Mouse (Mus musculus) regulatory T cell (primary cell): ENCODE data around the gene Gpd2.

ENCODE experiments used
- in situ Hi-C: fragments of 300-600 bp; cut with MboI, MseI; formaldehyde crosslinking; loops from one replicate; pipeline ENCODE4 v1.15.1; 2025; ENCODE audit warnings: high pct_unique_total_duplicates

Gene Gpd2

DNA sequence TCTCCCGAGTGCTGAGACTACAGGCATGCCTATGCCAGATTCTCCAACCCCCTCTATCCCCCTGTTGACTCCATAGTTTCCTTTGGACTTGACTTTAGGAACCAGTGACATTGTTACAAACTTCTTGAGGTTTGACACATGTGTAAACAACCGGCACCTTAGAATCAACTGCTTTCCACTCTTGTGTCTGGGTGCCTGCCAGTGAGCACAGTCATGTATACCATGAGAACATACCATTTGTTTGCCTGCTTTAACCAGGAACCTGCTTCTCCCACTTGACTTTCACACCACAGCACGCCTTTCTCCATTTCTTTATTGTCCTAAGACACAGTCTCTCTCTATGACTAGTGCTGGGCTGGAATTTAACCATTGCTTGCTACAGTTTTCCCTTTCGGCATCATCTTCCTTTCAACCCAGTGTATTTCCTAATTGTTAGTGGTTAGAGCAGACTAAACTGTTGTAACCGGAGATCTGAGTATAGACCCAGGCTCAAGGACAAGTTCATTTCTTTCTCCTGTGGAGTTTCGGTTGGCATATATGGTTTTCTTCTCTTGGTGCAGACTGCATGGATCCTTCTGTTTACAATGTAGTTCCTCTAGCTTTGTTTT is 8.4 kb downstream of the Gpd2 start:
- in situ Hi-C loops, result loop anchor here (25.0 kb wide), 1 partner anchor 1316 kb away; the partner anchor contains the start of genes Acvr1 and Upp2

DNA sequence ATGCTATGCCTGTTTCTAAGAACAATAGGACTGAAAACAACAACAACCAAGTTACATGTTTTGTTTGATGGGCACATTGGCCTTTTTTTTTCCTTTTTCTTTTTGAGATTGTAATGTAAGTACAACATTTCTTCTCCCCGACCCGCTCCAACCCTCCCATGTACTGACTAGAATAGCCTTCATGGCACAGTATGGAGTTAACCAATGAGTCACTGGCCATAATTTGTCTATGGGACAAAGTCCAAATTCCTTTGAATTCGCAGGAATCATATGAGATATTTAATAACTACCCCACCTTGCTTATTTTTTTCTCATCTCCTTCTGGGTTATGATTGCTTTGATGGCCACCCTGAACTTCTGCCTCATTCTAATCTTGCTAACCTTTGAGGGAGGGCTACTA is 12.7 kb downstream of the Gpd2 start:
- in situ Hi-C loops, result no loop called here

DNA sequence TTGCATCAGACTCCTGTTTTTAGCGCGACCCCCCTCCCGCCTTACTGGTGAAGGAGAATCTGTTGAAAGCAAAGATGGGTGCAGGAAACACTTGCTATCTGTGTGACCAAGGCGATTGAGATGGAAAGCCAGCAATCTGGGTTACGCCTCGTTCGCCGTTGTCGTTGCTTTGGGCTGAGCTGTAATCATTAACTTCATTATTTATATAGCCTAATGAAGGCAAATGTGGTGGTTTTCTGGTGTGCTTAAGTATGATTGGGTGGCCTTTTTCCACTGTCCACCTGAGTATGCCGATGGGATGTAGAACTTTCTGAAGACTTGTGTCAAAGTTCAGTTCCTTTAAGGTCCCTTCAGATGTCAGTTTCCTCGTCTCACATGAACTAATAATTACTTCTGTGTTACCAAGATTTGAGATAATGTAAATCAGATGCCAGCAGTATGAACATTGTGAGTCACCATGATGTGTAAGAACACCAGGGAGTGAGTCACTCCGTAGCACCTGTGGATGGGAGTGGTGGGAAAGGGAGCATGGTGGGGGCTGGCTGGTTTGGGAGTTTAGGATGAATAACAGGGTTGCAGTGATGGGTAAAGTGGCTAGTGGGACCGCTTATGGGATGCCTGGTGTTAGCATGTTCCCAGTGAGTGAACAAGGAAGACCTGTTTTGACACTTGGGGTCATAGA is 14.3 kb downstream of the Gpd2 start:
- in situ Hi-C loops, result no loop called here

DNA sequence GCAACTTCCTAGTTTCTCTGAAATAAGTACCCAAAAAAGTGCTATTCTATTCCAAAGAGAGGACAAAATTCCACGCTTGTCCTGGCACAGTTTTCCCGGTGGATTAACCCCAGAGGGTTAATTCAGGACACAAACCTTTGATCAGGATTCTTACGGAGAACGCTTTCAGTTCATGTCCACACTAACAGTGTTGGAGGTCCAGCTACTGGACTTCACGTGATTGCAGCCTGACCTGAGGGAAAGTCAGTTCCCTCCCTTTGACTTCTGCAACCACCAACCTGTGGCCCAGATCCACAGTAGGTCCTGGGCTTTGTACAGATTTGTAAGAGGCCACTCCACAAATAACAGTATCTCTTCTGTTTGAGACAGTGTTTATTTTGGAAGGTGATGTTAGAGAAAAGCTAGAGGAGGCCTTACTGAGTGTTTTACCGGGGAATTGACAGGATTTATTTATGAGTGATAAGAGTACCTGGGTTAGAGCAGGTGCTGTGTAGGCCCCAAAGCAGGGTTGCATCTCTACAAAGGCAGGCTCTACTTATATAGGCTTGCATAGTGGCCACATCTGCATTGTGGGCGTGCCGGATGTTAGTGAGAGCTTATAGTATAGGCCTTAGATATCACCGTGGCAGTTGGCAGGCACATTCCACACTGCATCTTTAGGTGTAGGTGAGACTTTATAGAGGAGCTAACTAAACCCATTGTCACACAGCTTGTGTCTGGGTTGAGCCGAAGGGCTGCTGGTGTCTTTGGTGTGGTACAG is 15.3 kb downstream of the Gpd2 start:
- in situ Hi-C loops, result no loop called here

DNA sequence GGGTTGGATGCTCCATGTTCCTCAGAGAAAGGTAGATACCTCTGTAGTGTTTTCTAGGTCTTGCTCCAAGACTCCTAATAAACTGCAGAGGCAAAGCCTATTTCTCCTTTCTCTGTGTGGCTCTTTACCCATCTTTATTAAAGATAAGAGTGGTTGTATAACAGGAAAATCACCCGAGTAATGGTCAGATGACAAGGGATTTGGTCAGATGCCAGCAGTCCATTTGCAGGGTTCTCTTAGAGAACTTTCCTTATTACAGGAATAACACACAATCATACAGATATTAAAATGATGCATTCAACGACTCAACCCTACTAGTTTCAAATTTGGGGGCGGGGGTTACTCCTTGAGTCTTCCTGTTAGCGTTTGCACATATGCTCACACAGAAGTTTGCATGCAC is 16.8 kb downstream of the Gpd2 start:
- in situ Hi-C loops, result no loop called here

DNA sequence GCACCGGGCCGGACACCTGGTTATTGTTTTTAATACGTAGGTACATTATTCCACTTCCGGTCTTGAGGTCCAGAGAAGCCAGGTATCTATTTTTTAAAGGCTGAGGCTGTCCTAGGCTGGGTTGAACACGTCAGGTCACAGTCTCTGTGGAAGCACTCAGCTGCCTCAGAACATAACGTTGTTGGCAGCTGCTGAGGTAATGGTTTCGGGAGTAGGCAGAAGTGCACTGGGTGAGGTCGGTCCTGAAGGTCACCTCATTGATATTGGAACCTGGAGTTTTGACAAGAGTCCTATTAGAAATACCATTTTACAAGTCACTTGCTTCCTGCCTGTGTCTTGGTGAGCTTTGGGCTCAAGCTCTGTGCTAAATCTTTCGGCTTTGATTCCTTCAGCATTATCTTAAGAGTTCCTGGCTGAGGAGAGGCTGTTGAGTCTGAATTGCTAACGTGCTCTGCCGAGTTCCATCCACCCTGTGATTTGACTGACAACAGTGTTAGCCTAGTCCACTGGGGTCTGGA is 17.8 kb downstream of the Gpd2 start:
- in situ Hi-C loops, result no loop called here

DNA sequence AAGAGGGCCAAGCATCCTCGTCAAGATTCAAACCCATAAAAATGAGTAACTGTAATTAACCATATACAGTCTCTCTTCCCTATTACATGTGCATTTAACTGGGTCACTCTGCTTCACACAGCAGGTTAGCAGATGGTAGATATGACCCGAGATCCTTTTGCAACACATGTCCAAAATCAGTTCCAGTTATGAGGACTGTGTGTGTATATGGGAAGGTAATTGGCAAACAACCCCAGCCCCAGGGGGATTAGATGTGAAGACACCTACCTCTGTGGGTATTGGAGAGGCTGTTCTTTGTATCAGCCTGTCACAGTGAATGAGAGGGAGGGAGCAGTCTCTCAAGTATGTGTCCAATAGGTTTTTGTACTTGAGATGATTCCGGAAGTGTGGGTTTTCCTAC is 18.4 kb downstream of the Gpd2 start:
- in situ Hi-C loops, result no loop called here

DNA sequence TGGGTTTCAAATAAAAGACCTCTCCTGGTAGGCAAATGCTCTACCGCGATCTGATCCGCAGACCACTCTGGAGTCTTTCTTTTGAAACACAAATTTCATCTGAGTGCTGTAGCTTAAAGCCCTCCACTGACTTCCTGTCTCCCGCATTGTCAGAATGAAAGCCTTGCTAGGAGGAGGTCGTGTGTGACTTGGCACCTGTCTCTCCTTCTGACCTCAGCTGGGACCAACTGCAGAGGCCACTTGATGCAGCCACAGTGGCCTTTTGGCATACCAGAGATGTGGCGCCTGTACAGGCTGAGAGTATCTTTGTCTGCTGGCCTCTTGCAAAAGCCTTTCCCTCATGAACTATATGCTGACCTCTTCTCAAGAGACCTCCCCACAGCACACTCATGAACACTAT is 19.0 kb downstream of the Gpd2 start:
- in situ Hi-C loops, result no loop called here

DNA sequence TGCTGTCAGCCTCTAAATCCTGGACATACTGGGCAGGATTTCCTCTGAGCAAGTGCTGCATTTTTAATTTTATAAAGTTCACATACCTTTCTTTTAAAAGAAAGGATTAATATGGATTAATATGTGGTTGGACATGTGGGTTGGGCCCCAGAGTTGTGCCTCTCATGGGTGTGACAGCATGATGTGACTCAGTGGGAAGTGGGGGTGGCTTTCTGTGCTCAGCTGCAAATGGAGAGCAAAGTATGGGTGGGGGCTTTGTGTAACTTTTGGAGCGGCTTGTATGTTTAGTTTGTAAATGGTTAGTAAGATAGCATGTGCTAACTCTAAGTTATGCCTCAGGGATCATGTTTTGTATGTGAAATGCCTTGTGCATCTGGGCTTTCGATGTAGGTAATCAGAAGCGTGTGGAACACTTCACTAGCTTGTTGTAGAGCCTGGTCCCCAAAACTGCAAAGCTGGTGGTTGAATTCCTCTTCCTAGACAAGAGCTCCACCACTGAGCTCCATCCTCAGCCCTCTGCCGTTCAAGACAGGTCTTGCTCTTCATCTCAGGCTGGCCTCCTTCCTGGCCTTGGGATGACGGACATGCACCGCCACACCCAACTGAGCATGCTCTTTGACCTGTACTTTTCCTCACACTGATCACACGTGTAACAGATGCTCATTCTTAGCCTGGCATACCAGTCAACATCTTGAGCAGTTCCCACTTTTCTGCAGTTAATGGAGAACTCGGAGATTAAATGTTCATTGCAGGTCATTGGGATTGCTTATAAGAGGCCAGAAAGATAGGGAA is 24.0 kb downstream of the Gpd2 start:
- in situ Hi-C loops, result no loop called here

DNA sequence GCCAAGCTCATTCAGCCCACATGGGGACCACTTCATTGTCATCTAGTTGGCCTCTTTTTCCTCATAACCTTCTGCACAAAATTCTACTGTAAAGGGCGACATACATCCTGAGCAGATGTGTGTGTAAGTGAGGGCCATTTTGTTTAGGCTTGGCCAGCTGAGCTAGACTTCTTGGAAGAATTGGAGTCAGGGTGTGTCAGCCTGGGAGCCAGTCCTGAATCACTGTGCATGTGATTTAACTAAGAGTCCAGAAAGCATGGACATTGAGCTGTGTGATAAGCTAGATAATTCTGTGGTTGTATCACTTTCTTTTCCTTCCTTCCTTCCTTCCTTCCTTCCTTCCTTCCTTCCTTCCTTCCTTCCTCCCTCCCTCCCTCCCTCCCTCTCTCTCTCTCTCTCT is 26.0 kb downstream of the Gpd2 start:
- in situ Hi-C loops, result no loop called here

DNA sequence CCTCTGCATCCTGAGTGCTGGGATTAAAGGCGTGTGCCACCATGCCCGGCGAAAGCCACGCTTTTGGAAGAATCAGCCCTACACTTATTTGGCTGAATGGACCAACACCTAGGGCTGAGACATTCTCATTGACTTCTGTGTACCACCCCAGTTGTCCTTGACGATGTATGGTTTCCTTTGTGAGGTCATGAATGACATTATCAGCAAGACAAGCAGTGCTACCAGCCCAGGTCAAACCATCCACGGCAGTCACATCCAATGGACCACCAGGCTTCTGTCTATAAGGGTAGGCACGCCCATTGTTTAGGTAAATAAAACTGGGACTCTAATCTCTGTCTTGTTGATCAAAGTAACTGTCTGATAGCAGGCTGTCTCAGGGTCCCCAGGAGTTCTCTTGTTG is 27.5 kb downstream of the Gpd2 start:
- in situ Hi-C loops, result no loop called here

DNA sequence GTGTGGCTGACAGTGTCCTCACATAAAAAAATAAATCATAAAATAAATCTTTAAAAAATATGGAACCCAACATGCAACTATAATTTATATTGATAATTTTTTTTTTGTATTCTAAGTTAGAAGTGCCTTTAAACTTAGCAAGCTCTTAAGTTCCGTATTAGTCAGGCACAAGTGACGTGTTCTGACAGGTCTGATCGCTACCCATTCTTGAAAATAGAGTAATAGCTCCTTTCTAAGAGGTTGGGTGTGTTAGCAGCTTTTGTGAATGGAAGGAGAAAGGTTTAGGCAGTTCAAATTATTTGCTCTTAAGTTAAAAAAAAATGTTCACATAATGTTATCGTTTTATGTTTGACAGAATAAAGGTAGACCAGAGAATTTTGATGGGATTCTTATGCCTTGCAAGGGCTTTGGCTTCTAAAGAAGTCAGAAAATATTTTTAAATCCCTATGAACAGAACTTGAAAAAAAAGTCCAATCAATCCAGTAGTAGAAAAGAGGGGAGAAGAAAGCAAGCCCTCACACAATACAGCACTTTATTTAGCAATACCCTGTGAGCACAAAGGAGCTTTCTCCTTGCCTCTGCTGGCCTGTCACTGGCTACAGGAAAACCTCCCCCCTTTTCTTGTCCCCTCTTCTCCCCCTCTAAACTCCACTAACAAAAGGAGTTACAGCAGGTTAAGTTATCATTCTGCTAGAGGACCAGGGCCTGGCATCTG is 29.4 kb downstream of the Gpd2 start:
- in situ Hi-C loops, result no loop called here

DNA sequence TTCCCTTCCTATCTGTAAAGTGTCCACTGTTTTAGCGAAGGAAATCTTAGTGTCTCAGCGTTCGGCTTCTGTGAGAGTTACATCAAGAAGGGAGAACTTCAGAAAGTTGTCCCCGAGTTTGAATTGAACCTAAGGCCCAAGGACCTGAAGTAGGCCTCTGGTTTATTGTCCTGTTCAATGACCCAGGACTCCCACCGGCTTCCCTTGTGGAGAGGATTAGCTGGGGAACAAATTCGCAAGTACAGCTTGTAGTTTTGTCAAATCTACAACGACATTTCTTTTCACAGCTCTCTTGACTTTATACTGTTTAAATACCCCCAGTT is 29.9 kb downstream of the Gpd2 start:
- in situ Hi-C loops, result no loop called here

DNA sequence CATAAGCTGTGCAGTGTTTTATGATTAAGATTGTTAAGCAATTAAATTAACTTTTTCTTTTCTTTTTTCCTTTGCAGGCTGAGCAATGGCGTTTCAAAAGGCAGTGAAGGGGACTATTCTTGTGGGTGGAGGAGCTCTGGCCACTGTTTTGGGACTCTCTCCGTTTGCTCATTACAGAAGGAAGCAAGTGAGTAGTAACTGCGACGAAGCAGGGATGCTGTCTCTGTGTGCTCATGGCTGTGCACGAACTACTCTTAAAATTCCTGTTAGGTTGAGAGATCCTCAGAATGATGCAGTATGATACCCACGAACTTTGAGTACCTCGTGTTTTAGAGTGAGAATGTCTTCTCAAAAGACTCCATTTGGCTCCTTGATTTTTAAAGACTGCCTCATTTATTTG is 30.5 kb downstream of the Gpd2 start:
- in situ Hi-C loops, result no loop called here

DNA sequence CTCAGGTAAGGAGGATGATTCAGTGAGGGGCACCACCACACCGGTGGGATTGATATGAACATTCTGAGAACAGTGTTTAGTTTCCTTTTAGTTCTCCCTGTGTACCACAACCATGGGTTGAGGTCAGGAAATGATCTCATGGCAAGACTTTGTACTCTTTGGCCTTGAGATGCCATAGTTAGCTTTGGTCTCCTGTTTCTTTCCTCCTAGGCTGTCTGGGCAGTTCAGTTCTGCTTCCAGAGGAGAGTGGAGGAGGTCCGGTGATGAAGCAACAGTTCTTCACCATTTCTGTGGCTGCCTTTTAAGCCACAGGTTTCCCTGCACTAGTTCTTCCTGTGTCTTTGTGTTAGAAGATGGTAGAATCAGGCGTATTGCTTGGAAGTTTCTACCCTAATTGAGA is 31.4 kb downstream of the Gpd2 start:
- in situ Hi-C loops, result no loop called here

DNA sequence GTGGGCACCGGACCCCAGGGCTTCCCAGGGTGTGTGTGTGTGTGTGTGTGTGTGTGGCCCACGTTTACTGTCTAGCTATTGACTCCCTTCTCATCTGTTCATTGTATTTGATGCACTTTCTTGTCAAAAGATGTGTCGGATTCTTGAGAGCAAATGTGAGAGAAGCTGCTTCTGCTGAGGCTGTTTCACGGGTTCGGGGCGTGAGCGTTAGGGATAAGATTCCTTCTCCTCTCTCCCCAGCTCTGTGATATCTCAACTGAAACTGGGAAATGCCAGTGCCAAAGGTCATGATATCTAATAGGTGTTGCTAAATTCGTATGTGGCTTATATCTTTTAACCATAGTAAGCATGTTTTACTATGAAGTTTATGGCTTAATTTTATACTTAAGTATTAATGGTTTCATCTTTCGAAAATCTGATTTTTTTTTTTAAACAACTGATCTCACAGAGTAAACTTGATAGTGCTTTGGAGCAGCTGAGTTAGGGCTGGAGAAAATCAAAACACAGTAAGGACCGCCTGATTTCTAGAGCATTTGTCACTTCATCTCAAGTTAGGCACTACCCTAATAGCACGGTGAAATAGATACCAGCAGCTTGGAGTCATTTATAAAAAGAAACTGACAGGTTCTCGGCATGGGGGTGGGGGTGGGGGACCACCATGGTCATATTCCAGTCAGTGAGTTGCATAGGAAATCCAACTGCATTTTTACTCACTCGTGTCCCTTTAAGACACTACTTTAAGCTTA is 32.4 kb downstream of the Gpd2 start:
- in situ Hi-C loops, result no loop called here

DNA sequence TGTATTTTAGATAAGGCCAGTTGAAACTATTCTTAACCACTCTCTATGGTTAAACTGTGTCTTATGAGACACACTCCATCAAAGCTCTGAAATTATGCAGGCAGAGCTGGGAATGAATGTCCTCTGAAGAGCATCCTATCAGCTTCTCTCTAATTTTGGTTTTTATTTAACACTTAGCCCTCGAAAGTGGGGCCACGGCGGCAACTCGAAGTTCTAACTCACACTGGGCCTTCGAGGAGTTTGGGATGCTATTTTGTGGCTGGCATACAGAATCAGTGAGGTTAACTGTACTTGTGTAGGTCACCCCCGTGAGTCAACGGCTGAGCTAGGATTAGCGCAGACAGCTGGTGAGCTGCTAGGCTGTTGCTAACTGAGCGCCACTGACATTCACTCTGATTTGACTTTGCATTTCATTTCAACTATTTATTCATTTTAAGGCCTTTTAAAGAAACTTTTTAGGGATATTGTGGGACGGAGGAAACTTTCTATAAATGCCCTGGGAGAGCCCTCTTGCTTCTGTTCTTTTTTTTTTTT is 42.8 kb downstream of the Gpd2 start:
- in situ Hi-C loops, result no loop called here

DNA sequence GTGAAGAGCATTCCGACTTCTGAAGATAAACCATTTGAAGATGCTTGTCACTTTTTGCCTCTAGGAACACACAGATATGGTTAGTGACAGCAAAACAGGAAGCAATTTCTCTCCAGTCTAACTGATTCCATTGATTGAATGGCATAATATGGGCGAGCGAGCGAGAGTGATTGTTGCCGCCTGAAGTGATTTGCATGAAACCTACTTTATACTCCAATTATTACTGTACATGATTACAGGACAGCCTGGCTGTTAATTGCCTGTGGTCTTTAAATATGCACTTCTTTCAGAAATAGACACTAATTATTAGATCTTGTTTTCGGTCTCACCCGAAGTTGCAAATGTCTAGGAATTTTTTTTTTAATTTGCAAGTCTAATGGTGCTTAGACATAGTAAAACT is 46.4 kb downstream of the Gpd2 start:
- in situ Hi-C loops, result no loop called here

DNA sequence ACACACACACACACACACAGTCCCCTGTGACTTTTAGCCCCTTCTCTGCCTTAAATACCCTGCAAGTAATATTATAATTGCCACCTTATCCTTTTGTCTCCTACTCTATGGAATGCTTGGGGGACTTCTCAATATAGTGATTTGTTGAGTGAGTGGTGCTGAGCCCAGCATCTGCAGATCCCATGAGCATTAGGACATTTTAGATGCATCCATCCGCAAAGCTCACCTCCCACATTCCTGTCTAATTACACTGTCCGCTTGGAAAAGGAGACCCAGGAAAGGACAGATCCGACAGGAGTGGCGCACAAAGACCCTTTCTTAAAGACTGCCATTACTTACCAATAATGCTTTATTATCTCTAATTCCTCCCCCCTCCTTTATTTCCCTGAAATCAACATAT is 47.8 kb downstream of the Gpd2 start:
- in situ Hi-C loops, result no loop called here

DNA sequence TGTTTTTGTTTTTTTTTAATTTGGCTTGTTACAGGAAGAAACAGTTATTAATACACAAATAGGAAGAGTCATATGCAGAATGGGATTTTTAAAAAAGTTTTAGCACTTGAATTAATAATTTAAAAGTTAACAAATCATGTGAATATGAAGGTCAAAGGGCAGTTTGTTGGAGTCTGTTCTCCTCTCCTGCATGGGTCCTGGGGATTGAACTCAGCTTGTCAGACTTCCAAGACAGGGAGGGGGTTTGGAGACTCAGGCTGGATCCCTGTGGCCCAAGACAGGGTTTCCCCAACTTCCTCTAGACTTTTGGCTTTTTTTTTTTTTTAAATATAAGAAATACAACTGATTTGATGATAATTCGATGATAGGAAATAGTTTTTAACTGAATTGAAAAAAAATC is 50.6 kb downstream of the Gpd2 start:
- in situ Hi-C loops, result no loop called here

DNA sequence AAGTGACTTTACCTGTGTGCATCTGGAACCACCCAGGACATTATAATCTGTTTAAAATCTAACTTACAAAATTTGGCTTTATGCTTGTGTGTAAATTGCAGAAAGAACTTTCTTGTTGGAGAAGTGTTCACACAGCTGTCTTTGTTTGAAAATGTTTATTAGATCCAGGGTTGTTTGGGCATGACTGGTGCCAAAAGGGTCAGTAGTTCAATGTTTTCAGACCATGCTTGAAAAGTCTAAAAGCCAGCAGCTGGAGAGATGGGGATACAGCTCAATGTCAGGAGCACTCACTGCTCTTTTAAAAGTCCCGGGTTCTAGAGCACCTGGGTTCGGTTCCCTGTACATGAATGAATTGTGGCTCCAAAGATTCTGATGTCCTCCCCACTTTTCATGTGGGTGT is 56.1 kb downstream of the Gpd2 start:
- in situ Hi-C loops, result no loop called here
